Mouse (Mus musculus) gastrocnemius, adult 2 months (tissue): Measurements from ENCODE around the gene Rfx8. TPM values are rescaled to one million over a fixed set of nuclear protein-coding genes. Genes with fewer than 3 reads are reported as not detected.

Source experiments
- DNase-seq: peaks from one replicate; pipeline ENCODE4 v3.0.0; 2022
- H3K27ac ChIP-seq: fragments of 200-600 bp; 2 replicates; pipeline ENCODE4 v1.8.1; 2022; ENCODE audit warnings: mild to moderate bottlenecking
- H3K4me3 ChIP-seq: fragments of 200-600 bp; 2 replicates; pipeline ENCODE4 v1.8.1; 2022; ENCODE audit warnings: mild to moderate bottlenecking, moderate library complexity
- CTCF ChIP-seq: fragments of 200-600 bp; IDR thresholded peaks from 2 replicates; pipeline ENCODE4 v1.8.1; 2022; ENCODE audit warnings: antibody characterized with exemption, mild to moderate bottlenecking, moderate library complexity
- intact Hi-C: fragments of 180-260 bp; cut with DNase I; formaldehyde crosslinking; loops from one replicate; pipeline ENCODE4 v1.15.1; 2025
- total RNA-seq, 2 experiments: library from RNA; stranded (reverse); gene quantifications; 2 replicates each; pipeline ENCODE4 v1.2.3; 2021

Gene Rfx8
- total RNA-seq, 2 experiments from 2014 or later: not detected

- no peak overlapping the region for H3K27ac ChIP-seq
- no peak for TF ChIP-seq CTCF
- no peak for DNase-seq
- no peak overlapping the region for H3K4me3 ChIP-seq
- intact Hi-C loops: no loop called here
These were observed 10.7 kb upstream of the Rfx8 start for GRCm38 (mm10) chr1:39731543-39731942.

GRCm38 (mm10) chr1:39730868-39731267, 10.1 kb upstream of the Rfx8 start:
- no peak for DNase-seq
- Histone ChIP-seq H3K27ac (no peak overlapping the region), H3K4me3 (no peak overlapping the region)
- intact Hi-C loops: no loop called here
- TF ChIP-seq CTCF: no peak

- TF ChIP-seq CTCF: no peak
- no peak overlapping the region for H3K27ac ChIP-seq
- intact Hi-C loops: no loop called here
- H3K4me3 ChIP-seq: no peak overlapping the region
- no peak for DNase-seq
These were observed 9.1 kb upstream of the Rfx8 start for GRCm38 (mm10) chr1:39729919-39730318.

GRCm38 (mm10) chr1:39721351-39721726, 542 bp upstream of the Rfx8 start:
- intact Hi-C loops: no loop called here
- Histone ChIP-seq H3K27ac (peak overlapping the region; percentile 68), H3K4me3 (peak overlapping the region; percentile 71)
- no peak for TF ChIP-seq CTCF
- peak; percentile 46 for DNase-seq

- TF ChIP-seq CTCF: no peak
- peak overlapping the region; percentile 68 for H3K27ac ChIP-seq
- intact Hi-C loops: no loop called here
- no peak for DNase-seq
- H3K4me3 ChIP-seq: peak overlapping the region; percentile 71; the same call in 1 of the 2 replicates
These were observed 611 bp downstream of the Rfx8 start for GRCm38 (mm10) chr1:39720186-39720585.

GRCm38 (mm10) chr1:39715551-39715950, 5.2 kb downstream of the Rfx8 start:
- intact Hi-C loops: no loop called here
- no peak overlapping the region for H3K4me3 ChIP-seq
- H3K27ac ChIP-seq: no peak overlapping the region
- DNase-seq: no peak
- TF ChIP-seq CTCF: no peak

- Histone ChIP-seq H3K27ac (peak overlapping the region; percentile 80), H3K4me3 (no peak overlapping the region)
- intact Hi-C loops: no loop called here
- no peak for TF ChIP-seq CTCF
- no peak for DNase-seq
These were observed 6.1 kb downstream of the Rfx8 start for GRCm38 (mm10) chr1:39714729-39715128.

GRCm38 (mm10) chr1:39713842-39714658, 6.7 kb downstream of the Rfx8 start:
- peak overlapping the region; percentile 22; the same call in 1 of the 2 replicates for H3K4me3 ChIP-seq
- H3K27ac ChIP-seq: peak overlapping the region; percentile 80
- peak; percentile 63 for DNase-seq
- intact Hi-C loops: no loop called here
- TF ChIP-seq CTCF: no peak

- TF ChIP-seq CTCF: no peak
- no peak overlapping the region for H3K4me3 ChIP-seq
- peak; percentile 10 for DNase-seq
- H3K27ac ChIP-seq: peak overlapping the region; percentile 80
- intact Hi-C loops: no loop called here
These were observed 7.5 kb downstream of the Rfx8 start for GRCm38 (mm10) chr1:39713300-39713699.

GRCm38 (mm10) chr1:39712261-39712660, 8.5 kb downstream of the Rfx8 start:
- intact Hi-C loops: no loop called here
- Histone ChIP-seq H3K4me3 (no peak overlapping the region), H3K27ac (no peak overlapping the region)
- DNase-seq: peak; percentile 69
- TF ChIP-seq CTCF: no peak

- peak overlapping the region; percentile 8; the same call in 1 of the 2 replicates for H3K27ac ChIP-seq
- TF ChIP-seq CTCF: no peak
- H3K4me3 ChIP-seq: no peak overlapping the region
- DNase-seq: peak; percentile 41
- intact Hi-C loops: no loop called here
These were observed 10.2 kb downstream of the Rfx8 start for GRCm38 (mm10) chr1:39710604-39711003.

- TF ChIP-seq CTCF: no peak
- Histone ChIP-seq H3K4me3 (no peak overlapping the region), H3K27ac (no peak overlapping the region)
- peak; percentile 8 for DNase-seq
- intact Hi-C loops: no loop called here
These were observed 10.8 kb downstream of the Rfx8 start for GRCm38 (mm10) chr1:39710016-39710415.

- Histone ChIP-seq H3K4me3 (no peak overlapping the region), H3K27ac (no peak overlapping the region)
- TF ChIP-seq CTCF: no peak
- intact Hi-C loops: no loop called here
- DNase-seq: no peak
These were observed 12.0 kb downstream of the Rfx8 start for GRCm38 (mm10) chr1:39708778-39709177.
